Mouse (Mus musculus) midbrain, embryonic 15.5 days (tissue): ENCODE results near the gene Racgap1. TPM values are rescaled to one million over a fixed set of nuclear protein-coding genes. Genes with fewer than 3 reads are reported as not detected.
A peak's percentile ranks its signal among the peaks of the same experiment; 100 is the strongest.

Experiments used
- ATAC-seq: fragments of 200-750 bp; cut with Nextera tagmentation; replicated peaks from 2 replicates; pipeline ENCODE4 v1.8.0; 2017; ENCODE audit warnings: moderate TSS enrichment
- H3K27ac ChIP-seq: fragments of 300-500 bp; sonication (generic); 2 replicates; pipeline ENCODE4 v1.5.1; 2015; ENCODE audit warnings: mild to moderate bottlenecking, inconsistent platforms
- H3K27me3 ChIP-seq: fragments of 300-500 bp; sonication (generic); replicated peaks from 2 replicates; pipeline ENCODE4 v1.6.1; 2015; ENCODE audit warnings: inconsistent platforms
- H3K36me3 ChIP-seq: fragments of 300-500 bp; sonication (generic); replicated peaks from 2 replicates; pipeline ENCODE4 v1.6.1; 2015; ENCODE audit warnings: inconsistent platforms
- H3K4me1 ChIP-seq: fragments of 300-500 bp; sonication (generic); 2 replicates; pipeline ENCODE4 v1.6.1; 2015; ENCODE audit warnings: inconsistent platforms
- H3K4me2 ChIP-seq: fragments of 300-500 bp; sonication (generic); 2 replicates; pipeline ENCODE4 v1.6.1; 2015; ENCODE audit warnings: inconsistent platforms, mild to moderate bottlenecking, moderate library complexity
- H3K4me3 ChIP-seq: fragments of 300-500 bp; sonication (generic); 2 replicates; pipeline ENCODE4 v1.5.1; 2015; ENCODE audit warnings: mild to moderate bottlenecking, inconsistent platforms
- H3K9ac ChIP-seq: fragments of 300-500 bp; sonication (generic); 2 replicates; pipeline ENCODE4 v1.6.1; 2015; ENCODE audit warnings: mild to moderate bottlenecking, inconsistent platforms
- H3K9me3 ChIP-seq: fragments of 300-500 bp; sonication (generic); 2 replicates; pipeline ENCODE4 v1.6.1; 2016; ENCODE audit warnings: inconsistent platforms
- WGBS: fragments of 180-500 bp; shearing (Covaris S2); methylation state at CpG from one replicate; pipeline ENCODE4 v1.1.7; 2015; ENCODE audit warnings: mixed read lengths; 5-methylcytosine and 5-hydroxymethylcytosine counted together
- polyA plus RNA-seq: library from polyadenylated mRNA; unstranded; fragments of >200 nt; fragmentation: Nextera tagmentation; extraction: Ambion mirVana; gene quantifications from 2 replicates; pipeline ENCODE4 v1.2.1, GENCODE M21; 2015

The Racgap1 gene
- polyA plus RNA-seq, 1 experiment from 2014 or later = 49.0 TPM

DNA sequence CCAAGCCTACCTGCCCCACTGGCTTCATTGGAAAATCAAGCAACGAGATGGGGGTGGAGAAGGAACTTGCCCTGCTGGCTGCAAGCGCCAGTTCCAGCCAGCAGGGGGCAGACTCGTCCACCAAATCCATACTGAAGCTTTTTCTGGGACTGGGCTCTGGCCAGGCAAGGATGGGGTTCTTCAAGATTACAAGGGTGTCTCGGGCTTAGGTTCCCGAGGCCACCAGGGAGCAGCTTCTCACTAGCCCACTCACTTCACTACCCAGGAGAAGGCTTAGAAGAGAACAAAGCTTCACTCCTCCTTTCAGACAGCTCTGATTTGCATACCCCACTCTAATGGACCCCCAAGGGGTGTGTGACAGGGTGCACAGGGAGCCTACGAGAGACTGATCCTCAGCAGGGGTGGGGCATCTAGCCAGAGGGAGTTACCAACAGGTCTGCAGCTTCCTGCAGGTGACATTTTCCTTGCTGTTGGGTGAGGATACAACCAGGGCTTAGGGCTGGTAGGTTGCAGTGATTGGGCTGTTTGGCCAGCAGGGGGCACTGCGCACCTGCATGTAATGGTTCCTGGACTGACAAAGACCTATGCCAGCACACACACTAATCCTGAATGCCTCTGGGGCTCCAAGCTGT is 55.3 kb downstream of the Racgap1 start:
- Histone ChIP-seq H3K9ac (no peak overlapping the region), H3K27me3 (peaks cover 50% of the 10 kb centered on the region), H3K36me3 (no peaks in the 10 kb centered on the region), H3K9me3 (no peaks in the 10 kb centered on the region), H3K27ac (peak overlapping the region; percentile 27; the same call in 1 of the 2 replicates), H3K4me2 (no peak overlapping the region), H3K4me1 (peaks cover 26% of the 10 kb centered on the region), H3K4me3 (no peak overlapping the region)
- peak; percentile 84 for ATAC-seq
- WGBS = 0% methylated on average over 7 of the region's 7 CpGs

GRCm38 (mm10) chr15:99594951-99595350 is 56.5 kb downstream of the Racgap1 start:
- Histone ChIP-seq H3K4me3 (no peak overlapping the region), H3K36me3 (no peaks in the 10 kb centered on the region), H3K9me3 (no peaks in the 10 kb centered on the region), H3K27me3 (peaks cover 62% of the 10 kb centered on the region), H3K9ac (no peak overlapping the region), H3K4me2 (no peak overlapping the region), H3K27ac (no peak overlapping the region), H3K4me1 (peaks cover 26% of the 10 kb centered on the region)
- ATAC-seq = no peak
- whole genome bisulfite sequencing = 86% methylated on average over 10 of the region's 10 CpGs

GRCm38 (mm10) chr15:99592877-99593276 is 58.6 kb downstream of the Racgap1 start:
- Histone ChIP-seq H3K4me3 (no peak overlapping the region), H3K4me1 (peaks cover 16% of the 10 kb centered on the region; the same call in 1 of the 2 replicates), H3K36me3 (no peaks in the 10 kb centered on the region), H3K27ac (no peak overlapping the region), H3K9me3 (no peaks in the 10 kb centered on the region), H3K9ac (no peak overlapping the region), H3K27me3 (peaks cover 83% of the 10 kb centered on the region), H3K4me2 (no peak overlapping the region)
- no peak for ATAC-seq
- 89% methylated on average over 5 of the region's 5 CpGs for whole genome bisulfite sequencing

DNA sequence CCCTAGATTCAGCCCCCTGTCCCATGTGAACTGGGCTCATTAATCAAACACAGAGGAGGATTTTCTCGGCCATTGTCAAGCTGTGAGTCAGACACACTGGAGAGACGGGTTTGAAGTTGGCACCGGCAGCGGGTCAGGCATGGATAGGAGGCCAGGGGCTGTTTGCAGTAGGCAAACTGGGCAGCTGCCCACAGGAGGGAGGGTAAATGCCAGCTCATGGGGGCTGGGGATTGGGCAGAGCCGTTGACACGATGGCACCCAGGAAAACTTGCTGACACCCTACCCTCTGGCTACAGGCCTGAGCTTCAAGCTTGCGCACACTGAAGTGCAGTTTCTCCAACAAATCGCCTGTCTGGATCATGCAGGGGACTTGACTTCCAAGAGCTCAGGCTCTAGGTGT is 59.3 kb downstream of the Racgap1 start:
- Histone ChIP-seq H3K36me3 (no peaks in the 10 kb centered on the region), H3K4me3 (no peak overlapping the region), H3K9ac (no peak overlapping the region), H3K4me1 (peaks cover 14% of the 10 kb centered on the region; the same call in 1 of the 2 replicates), H3K4me2 (no peak overlapping the region), H3K27me3 (peaks cover 86% of the 10 kb centered on the region), H3K27ac (no peak overlapping the region), H3K9me3 (no peaks in the 10 kb centered on the region)
- ATAC-seq = no peak
- 65% methylated on average over 8 of the region's 8 CpGs for WGBS

GRCm38 (mm10) chr15:99590429-99591084 is 60.9 kb downstream of the Racgap1 start, which contains the start of gene Aqp5:
Aqp5 (plus strand) TSS chr15:99590782.
- no peaks in the 10 kb centered on the region for H3K36me3 ChIP-seq
- no peaks in the 10 kb centered on the region for H3K9me3 ChIP-seq
- under 1% methylated on average over 60 of the region's 83 CpGs for WGBS
- peak; percentile 79 for ATAC-seq
- no peak within 1 kb of the TSS for H3K27ac ChIP-seq
- H3K4me3 ChIP-seq = peak within 1 kb of the TSS; percentile 38
- peak within 1 kb of the TSS; percentile 13; the same call in 1 of the 2 replicates for H3K9ac ChIP-seq
- peak within 1 kb of the TSS; percentile 53 for H3K4me2 ChIP-seq
- peaks cover 99% of the 10 kb centered on the region for H3K27me3 ChIP-seq
- peaks cover 8% of the 10 kb centered on the region; the same call in 1 of the 2 replicates for H3K4me1 ChIP-seq

DNA sequence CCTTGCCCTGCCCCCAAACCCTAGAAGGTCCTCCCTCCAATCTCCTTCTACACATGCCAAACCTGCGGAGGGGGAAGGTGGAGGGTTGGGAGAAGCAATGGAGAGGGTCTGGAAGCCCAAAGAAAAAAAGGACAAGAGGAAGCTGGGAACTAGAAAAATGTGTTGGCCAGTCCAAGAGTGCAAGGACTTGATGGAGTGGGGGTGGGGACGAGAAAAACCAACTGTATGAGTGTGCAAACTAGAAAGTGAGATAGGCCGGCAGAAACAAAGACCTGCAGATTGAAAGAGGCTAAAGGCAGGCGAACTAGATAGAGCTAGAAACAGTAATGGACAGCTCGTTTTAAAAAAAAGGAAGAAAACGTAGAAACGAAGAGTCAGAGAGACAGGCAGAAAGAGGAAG is 61.8 kb downstream of the Racgap1 start:
- no peaks in the 10 kb centered on the region for H3K36me3 ChIP-seq
- no peak overlapping the region for H3K4me3 ChIP-seq
- 17% methylated on average over 7 of the region's 7 CpGs for WGBS
- no peak for ATAC-seq
- peaks cover 12% of the 10 kb centered on the region for H3K4me1 ChIP-seq
- no peak overlapping the region for H3K9ac ChIP-seq
- H3K27me3 ChIP-seq = peaks cover 99% of the 10 kb centered on the region
- H3K9me3 ChIP-seq = no peaks in the 10 kb centered on the region
- H3K27ac ChIP-seq = no peak overlapping the region
- H3K4me2 ChIP-seq = no peak overlapping the region

GRCm38 (mm10) chr15:99589237-99589636 is 62.2 kb downstream of the Racgap1 start:
- Histone ChIP-seq H3K4me3 (no peak overlapping the region), H3K4me1 (peaks cover 17% of the 10 kb centered on the region), H3K27me3 (peaks cover 100% of the 10 kb centered on the region), H3K9ac (no peak overlapping the region), H3K4me2 (no peak overlapping the region), H3K36me3 (no peaks in the 10 kb centered on the region), H3K27ac (no peak overlapping the region), H3K9me3 (no peaks in the 10 kb centered on the region)
- 5% methylated on average over 9 of the region's 9 CpGs for WGBS
- ATAC-seq = no peak

DNA sequence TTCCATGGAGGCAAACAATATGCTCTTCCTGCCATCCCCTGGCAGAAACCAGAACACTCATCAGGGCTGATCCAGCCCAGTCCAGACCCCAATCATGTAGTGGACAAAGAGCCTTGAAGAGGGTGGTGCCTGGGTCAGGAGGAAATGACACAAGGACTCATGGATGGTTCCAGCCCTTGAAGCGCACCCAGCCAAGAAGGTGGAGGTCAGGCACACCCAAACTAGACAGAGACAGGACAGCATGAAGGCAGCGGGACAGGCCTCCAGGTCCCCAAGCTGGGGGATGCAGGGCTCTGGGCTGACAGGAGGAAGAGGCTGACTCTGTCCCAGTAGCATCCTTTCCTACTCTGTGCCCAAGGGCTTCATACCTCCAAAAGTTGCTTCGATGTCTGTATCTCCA is 64.9 kb downstream of the Racgap1 start:
- H3K4me2 ChIP-seq = no peak overlapping the region
- no peak overlapping the region for H3K27ac ChIP-seq
- no peak overlapping the region for H3K4me3 ChIP-seq
- WGBS = 94% methylated on average over 3 of the region's 3 CpGs
- no peak for ATAC-seq
- H3K9ac ChIP-seq = no peak overlapping the region
- H3K36me3 ChIP-seq = no peaks in the 10 kb centered on the region
- H3K4me1 ChIP-seq = peaks cover 30% of the 10 kb centered on the region
- peaks cover 93% of the 10 kb centered on the region for H3K27me3 ChIP-seq
- H3K9me3 ChIP-seq = no peaks in the 10 kb centered on the region

- peaks cover 26% of the 10 kb centered on the region for H3K4me1 ChIP-seq
- peaks cover 92% of the 10 kb centered on the region for H3K27me3 ChIP-seq
- no peak overlapping the region for H3K9ac ChIP-seq
- no peak overlapping the region for H3K4me2 ChIP-seq
- no peak overlapping the region for H3K4me3 ChIP-seq
- WGBS = 72% methylated on average over 6 of the region's 6 CpGs
- ATAC-seq = no peak
- no peaks in the 10 kb centered on the region for H3K36me3 ChIP-seq
- no peaks in the 10 kb centered on the region for H3K9me3 ChIP-seq
- no peak overlapping the region for H3K27ac ChIP-seq
These were observed 65.7 kb downstream of the Racgap1 start for GRCm38 (mm10) chr15:99585741-99586140.

GRCm38 (mm10) chr15:99584407-99585202 is 66.9 kb downstream of the Racgap1 start:
- Histone ChIP-seq H3K4me2 (peak overlapping the region; percentile 53), H3K36me3 (no peaks in the 10 kb centered on the region), H3K27ac (no peak overlapping the region), H3K9ac (0 out of 2 replicates have a peak overlapping the region, but pooled peaks have one; percentile 10), H3K4me1 (peaks cover 22% of the 10 kb centered on the region), H3K27me3 (peaks cover 81% of the 10 kb centered on the region), H3K9me3 (no peaks in the 10 kb centered on the region), H3K4me3 (peak overlapping the region; percentile 29)
- ATAC-seq = no peak
- WGBS = 3% methylated on average over 24 of the region's 24 CpGs

GRCm38 (mm10) chr15:99583463-99584344 is 67.8 kb downstream of the Racgap1 start:
- 3% methylated on average over 54 of the region's 54 CpGs for whole genome bisulfite sequencing
- Histone ChIP-seq H3K4me3 (peak overlapping the region; percentile 29), H3K36me3 (no peaks in the 10 kb centered on the region), H3K4me2 (peak overlapping the region; percentile 53), H3K27me3 (peaks cover 72% of the 10 kb centered on the region), H3K4me1 (peaks cover 22% of the 10 kb centered on the region), H3K9ac (peak overlapping the region; percentile 31; the same call in 1 of the 2 replicates), H3K27ac (no peak overlapping the region), H3K9me3 (no peaks in the 10 kb centered on the region)
- ATAC-seq = peak; percentile 52
